Mouse (Mus musculus) E14TG2a.4 (cell line): ENCODE measurements at regions not wholly inside any gene's neighbourhood (a gene's known extent, or its start where the extent isn't known, plus 50 kb on each side); places are given as distances from the start of the nearest gene placed in this dataset.

Experiments
- H3K27me3 ChIP-seq: 2 replicates; pipeline ENCODE4 v1.6.1; 2014; ENCODE audit warnings: low read length, control low read depth; ENCODE audit not compliant: insufficient read depth
- H3K36me3 ChIP-seq: 2 replicates; pipeline ENCODE4 v1.6.1; 2014; ENCODE audit warnings: low read length, control low read depth; ENCODE audit not compliant: insufficient read depth
- H3K4me1 ChIP-seq: replicated peaks from 2 replicates; pipeline ENCODE4 v1.6.1; 2014; ENCODE audit warnings: low read depth, low read length, control low read depth
- H3K4me3 ChIP-seq: replicated peaks from 2 replicates; pipeline ENCODE4 v1.5.1; 2014; ENCODE audit warnings: mild to moderate bottlenecking, low read length
- H3K9me3 ChIP-seq: 2 replicates; pipeline ENCODE4 v1.6.1; 2014; ENCODE audit warnings: low read length, control low read depth
- CTCF ChIP-seq: conservative IDR thresholded peaks from 2 replicates; pipeline ENCODE4 v1.5.1; 2014; ENCODE audit warnings: low read length
- NANOG ChIP-seq: IDR thresholded peaks from 2 replicates; pipeline ENCODE4 v1.6.1; 2014; ENCODE audit warnings: borderline replicate concordance, low read length, mixed read lengths
- POU5F1 ChIP-seq: IDR thresholded peaks from 2 replicates; pipeline ENCODE4 v1.6.1; 2014; ENCODE audit warnings: low read length, borderline replicate concordance

DNA sequence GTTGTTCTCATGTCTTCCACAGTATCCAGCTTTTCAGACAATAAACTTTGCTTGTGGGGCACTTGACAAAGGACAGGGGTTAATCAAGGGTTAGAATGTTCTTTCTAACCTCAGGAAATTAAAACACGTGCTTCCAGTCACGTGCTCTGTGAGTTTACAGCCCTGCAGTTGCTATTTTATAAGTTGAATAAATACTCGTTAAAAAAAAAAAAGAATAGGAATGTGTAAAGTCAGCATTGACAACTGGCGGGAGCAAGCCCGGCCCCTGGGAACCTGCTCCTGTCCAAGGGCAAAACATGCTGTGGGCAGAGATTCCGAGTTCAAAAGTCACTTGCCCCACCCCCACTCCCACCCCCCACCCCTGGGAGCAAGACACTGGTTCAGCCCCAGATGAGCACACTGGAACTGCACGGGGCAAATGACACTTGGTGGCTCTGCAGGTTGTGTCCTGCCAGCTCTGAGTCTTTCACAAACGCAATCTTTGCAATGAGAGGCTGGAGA, 72.8 kb upstream of the Lclat1 start:
- no peaks in the 10 kb centered on the region for H3K9me3 ChIP-seq
- no peaks in the 10 kb centered on the region for H3K36me3 ChIP-seq
- peaks cover 10% of the 10 kb centered on the region for H3K4me1 ChIP-seq
- H3K4me3 ChIP-seq = no peak overlapping the region
- H3K27me3 ChIP-seq = no peaks in the 10 kb centered on the region
- TF ChIP-seq NANOG (no peak), CTCF (no peak)

DNA sequence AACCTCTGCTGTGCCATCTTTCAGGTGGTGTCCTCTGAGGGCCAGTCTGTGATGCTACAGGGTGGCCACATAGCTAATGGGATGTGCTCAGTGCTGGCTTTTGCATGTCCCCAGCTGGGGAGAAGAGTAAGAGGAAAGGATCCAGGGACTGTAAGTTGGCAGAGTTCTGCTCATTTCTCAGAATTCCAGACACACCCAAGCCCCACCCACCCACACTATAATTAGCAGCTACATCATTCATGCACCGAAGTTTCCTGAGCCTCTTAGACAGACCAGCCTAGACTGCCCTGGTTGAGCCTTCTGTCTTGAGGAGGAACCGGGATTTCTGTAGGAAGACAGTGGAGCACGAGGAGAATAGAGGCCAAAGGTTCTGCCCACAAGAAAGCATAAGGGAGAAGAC, 70.9 kb upstream of the Lclat1 start:
- no peak for TF ChIP-seq POU5F1
- TF ChIP-seq CTCF = no peak
- TF ChIP-seq NANOG = no peak
- Histone ChIP-seq H3K9me3 (peaks cover 10% of the 10 kb centered on the region), H3K4me3 (no peak overlapping the region), H3K4me1 (peaks cover 10% of the 10 kb centered on the region), H3K36me3 (no peaks in the 10 kb centered on the region), H3K27me3 (no peaks in the 10 kb centered on the region)

DNA sequence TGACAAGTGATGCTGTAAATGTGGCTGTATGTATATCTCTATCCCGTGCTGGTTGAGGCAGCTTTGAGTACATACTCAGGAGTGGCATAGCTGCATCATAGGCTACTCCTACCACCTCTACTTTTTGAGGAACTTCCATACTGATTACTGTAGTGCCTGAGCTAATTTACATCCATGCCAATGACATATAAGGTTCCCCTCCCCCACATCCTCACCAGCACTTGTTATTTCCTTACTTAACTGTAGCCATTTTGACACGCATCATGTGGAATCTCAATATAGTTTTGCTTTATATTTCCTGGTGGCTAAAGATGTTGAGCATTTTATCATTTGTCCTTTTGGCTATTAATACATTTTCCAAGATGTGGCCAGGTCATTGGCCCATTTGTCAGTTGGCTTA, 69.2 kb upstream of the Lclat1 start:
- peaks cover 16% of the 10 kb centered on the region for H3K9me3 ChIP-seq
- no peaks in the 10 kb centered on the region for H3K27me3 ChIP-seq
- no peaks in the 10 kb centered on the region for H3K36me3 ChIP-seq
- no peak for TF ChIP-seq POU5F1
- H3K4me3 ChIP-seq = no peak overlapping the region
- peaks cover 8% of the 10 kb centered on the region for H3K4me1 ChIP-seq

DNA sequence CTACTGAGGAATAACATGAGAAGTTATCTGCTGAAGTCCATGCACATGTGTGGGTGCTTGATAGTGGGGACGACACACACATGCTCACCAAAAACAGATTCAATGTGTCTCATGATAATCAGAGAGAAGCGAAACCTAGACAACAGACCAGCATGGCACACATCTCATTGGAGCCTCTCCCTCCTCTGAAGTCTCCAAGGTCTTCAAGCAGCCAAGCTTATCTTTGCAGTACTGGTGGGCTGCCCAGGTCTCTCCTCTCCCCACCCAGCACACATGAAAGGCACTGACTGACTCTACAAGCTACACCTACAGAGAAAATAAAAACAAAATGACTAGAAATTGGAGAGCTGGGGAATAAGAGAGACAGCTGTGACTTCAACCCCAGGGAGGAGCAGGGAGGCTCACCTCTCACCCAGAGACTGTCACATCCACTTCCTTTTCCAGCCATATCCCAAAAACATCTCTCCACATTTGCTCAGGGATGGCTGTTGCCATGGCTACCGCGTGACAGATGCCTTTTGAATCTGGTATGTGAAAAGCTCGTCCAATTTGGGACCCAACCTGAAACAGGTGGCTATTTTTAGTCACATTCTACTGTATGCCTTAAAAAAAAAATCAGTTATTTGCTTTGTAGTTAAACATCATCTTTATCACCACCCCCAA, 62.7 kb upstream of the Lclat1 start:
- H3K27me3 ChIP-seq = no peaks in the 10 kb centered on the region
- TF ChIP-seq CTCF (no peak), POU5F1 (no peak), NANOG (no peak)
- H3K9me3 ChIP-seq = peaks cover 16% of the 10 kb centered on the region
- no peaks in the 10 kb centered on the region for H3K4me1 ChIP-seq
- no peak overlapping the region for H3K4me3 ChIP-seq
- H3K36me3 ChIP-seq = no peaks in the 10 kb centered on the region

DNA sequence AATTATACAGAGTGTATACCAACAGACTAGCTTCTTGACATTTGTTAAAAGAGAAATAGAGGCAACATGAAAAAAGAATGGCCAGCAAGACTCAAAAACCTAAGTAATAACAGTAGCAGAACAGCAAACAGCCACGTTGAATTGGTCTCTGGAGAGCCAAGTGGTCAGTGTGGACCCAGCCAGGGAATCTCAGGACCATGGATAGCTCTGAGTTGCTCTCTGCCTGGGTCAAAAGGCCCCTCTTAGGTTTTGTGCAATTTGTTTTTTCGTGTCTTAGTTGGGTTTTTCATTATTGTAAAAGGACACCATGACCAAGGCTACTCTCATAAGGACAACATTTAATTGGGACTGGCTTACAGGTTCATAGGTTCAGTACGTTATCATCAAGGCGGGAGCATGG, 60.8 kb upstream of the Lclat1 start:
- no peaks in the 10 kb centered on the region for H3K4me1 ChIP-seq
- no peak overlapping the region for H3K4me3 ChIP-seq
- H3K36me3 ChIP-seq = no peaks in the 10 kb centered on the region
- no peak for TF ChIP-seq CTCF
- no peak for TF ChIP-seq POU5F1
- TF ChIP-seq NANOG = no peak
- H3K9me3 ChIP-seq = peaks cover 4% of the 10 kb centered on the region; the same call in 1 of the 2 replicates
- H3K27me3 ChIP-seq = no peaks in the 10 kb centered on the region

DNA sequence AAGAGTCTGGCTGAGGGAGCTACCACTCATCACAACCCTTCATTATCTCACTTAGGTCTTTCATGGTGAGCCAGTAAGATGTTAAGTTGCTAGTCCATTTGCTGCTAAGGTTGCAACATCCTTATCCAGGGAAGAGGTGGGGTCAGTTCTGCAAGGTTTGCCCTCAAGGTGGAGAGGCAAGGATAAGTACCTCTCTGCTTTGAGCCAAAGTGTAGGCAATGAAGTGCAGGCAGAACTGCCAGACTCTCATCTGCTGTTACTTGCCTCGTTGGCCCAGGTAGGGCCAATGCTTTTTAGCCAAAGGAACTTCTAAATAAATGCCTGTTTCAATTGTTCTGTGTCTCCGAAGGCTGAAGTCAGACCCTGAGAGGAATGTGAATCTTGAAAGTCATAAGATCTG, 59.6 kb upstream of the Lclat1 start:
- Histone ChIP-seq H3K9me3 (no peaks in the 10 kb centered on the region), H3K27me3 (no peaks in the 10 kb centered on the region), H3K4me1 (no peaks in the 10 kb centered on the region), H3K36me3 (no peaks in the 10 kb centered on the region), H3K4me3 (no peak overlapping the region)
- TF ChIP-seq NANOG = no peak
- TF ChIP-seq CTCF = no peak
- TF ChIP-seq POU5F1 = no peak

DNA sequence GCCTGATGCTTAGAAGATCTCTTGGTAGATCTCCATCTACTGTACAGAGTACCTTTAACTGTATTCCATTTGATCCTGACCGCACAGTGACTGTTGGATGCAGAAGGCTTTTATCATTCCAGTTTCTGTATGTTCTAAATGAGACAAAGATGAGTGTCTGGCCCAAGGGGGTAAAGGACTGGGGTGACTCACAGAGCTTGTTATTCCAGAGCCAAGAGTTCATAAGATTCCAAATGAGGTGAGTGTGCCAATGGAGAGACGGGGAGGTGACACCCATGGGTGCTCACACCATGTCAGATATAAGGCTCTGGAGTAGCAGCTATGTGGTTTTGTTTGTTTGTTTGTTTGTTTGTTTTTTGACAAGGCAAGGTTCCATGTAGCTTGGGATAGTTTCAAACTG, 54.8 kb upstream of the Lclat1 start:
- peaks cover 7% of the 10 kb centered on the region for H3K9me3 ChIP-seq
- no peak for TF ChIP-seq CTCF
- no peak for TF ChIP-seq NANOG
- no peak for TF ChIP-seq POU5F1
- H3K27me3 ChIP-seq = no peaks in the 10 kb centered on the region
- no peaks in the 10 kb centered on the region for H3K36me3 ChIP-seq
- H3K4me3 ChIP-seq = no peak overlapping the region
- H3K4me1 ChIP-seq = no peaks in the 10 kb centered on the region

DNA sequence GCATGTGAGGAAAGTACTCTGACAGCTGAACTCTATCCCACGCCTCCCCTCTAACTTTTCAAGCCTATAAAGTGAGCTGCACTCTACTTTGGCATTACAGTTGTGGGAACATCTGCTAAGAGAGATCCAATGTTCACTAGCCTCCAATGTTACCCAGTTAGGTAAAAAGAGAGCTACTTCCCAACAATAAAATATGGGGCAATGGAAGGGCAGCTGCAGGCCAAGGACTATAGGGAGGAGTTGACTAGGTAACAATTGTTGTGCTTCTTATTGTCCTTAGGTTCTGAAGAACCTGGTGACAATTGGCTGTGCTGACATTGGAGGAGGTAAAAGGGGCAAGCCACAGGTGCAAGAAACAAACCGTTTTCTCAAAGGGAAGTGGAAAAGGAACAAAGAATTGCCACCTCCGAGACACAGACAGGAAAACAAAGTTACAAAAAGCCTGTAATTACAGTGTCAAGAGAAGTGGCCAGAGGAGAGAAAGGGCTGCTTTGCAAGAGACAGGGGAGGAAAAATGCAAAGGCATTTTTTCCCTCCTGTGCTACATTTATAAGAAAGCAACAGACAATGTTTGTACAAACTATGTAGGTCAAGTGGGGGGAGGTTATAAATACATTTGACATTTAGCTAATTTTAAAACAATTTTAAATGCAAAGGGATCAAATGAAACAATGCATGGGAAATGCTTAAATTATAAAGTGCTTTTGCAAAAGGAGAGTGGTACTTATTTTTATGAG, 54.1 kb upstream of the Lclat1 start:
- no peaks in the 10 kb centered on the region for H3K27me3 ChIP-seq
- peaks cover 7% of the 10 kb centered on the region for H3K9me3 ChIP-seq
- no peaks in the 10 kb centered on the region for H3K4me1 ChIP-seq
- TF ChIP-seq CTCF (no peak), NANOG (no peak), POU5F1 (no peak)
- H3K4me3 ChIP-seq = no peak overlapping the region
- no peaks in the 10 kb centered on the region for H3K36me3 ChIP-seq
